Mouse (Mus musculus): ENCODE results near the gene Igsf6.
A peak's percentile ranks its signal among the peaks of the same experiment; 100 is the strongest.
"Not testable (repeated sequence)": the region's sequence is repeated elsewhere in the genome, so short reads cannot be mapped to it uniquely, and the experiment has no call there.

The Igsf6 gene

DNA sequence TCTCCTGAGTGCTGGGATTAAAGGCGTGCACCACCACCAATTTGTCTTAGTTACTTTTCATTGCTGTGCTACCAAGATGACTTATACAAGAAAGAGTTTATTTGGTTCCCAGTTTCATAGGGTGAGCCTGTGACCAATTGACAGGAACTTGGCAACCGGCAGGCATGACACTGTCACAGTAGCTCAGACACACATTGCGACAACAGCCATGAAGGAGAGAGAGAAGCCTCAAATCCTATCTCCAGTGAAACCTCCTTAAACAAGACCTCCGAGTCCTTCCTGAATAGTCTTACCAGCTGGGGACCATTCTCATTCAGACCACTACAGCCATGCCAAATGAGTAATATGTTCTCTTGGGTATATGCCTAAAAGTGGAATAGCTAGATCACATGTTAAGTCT lies 21.3 kb downstream of the Igsf6 start:
- no peak for DNase-seq

DNA sequence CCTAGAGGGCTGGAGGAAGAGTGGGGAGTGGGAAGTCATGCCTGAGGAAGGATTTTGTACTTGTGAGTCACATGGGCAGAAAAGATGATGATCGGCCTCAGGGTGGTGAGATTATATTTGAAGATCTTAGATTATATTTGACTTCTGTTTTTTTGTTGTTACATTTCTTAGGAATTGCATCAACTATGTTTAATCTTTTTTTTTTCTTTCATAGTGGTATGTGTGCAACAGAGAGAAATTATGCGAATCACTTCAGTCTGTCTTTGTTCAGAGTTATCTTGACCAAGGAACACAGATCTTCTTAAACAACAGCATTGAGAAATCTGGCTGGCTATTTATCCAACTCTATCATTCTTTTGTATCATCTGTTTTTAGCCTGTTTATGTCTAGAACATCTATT lies 26.7 kb downstream of the Igsf6 start:
- DNase-seq = no peak

DNA sequence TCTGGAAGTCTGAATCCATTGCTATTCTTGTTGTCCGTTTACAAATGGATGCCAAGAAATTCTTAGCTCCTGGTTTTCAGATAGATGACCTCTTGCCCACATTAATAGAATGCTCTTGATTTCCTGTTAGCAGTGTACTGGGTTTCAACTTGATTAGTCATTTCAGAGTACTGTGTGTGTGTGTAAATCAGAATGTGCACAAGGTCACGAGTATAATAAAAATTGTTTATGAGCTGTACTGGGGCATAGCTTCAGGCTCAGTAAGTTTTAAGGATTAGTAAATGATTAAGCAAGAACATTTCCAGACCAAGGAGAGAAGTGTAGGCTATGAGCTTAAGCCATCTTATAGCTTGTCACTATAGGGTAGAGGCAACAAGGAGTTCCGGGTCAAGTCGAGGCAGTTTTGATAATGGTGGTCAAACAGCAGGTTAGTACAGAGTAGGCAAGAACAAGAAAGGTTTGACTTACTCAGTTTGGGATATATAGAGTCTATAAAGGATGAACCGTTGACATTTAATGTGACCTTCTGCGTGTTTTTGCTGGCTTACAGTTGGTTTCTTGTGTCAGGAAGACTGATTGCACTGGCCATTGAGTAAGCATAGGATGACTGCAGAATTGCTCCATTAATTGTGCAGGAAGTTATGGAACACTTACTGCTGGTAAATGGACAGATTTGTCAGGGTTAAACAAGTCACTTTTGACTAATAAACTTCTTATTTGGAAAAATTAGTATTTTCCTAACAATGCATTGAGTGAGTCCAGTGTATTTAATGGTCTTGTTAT lies 28.5 kb downstream of the Igsf6 start:
- DNase-seq = no peak

GRCm38 (mm10) chr7:121044251-121044650 lies 30.1 kb downstream of the Igsf6 start:
- no peak for DNase-seq

GRCm38 (mm10) chr7:121043510-121043909 lies 30.9 kb downstream of the Igsf6 start:
- no peak for DNase-seq

DNA sequence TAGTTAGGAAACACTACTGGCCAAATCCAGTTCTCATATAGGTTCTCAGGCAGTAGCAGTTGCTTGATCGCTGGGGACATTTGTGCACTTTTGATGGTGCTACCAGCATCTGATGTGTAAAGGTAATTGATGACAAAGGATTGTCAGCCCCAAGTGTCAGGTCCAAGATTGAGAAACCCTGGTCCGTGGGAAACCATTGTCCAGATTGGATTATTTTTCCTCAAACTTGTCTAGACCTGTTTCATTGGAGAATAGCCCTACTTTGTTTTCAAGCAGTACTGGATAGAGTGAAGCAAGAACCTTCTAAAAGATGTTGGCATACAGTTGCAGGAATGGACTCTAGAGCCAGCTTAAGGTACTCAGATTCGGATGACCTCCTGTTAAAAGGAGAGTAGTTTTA lies 31.4 kb downstream of the Igsf6 start:
- no peak for DNase-seq

DNA sequence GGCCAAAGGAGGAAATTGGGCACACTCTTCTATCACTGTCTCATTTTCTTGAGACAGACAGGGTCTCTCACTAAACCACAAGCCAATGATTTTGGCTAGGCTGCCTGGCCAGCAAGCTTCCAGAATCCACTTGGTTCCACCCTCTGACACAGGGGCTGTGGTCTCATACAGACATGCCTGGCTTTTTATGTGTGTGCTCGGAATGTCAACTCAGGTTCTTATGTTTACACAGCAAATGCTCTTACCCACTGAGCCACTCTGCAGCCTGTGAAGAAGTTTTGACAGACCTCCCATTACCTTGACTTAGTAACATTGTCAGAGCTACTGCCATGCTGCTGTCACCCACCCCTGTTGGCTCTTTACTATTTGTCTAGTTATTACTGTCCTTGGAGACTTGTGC lies 32.4 kb downstream of the Igsf6 start:
- DNase-seq = no peak

- DNase-seq = no peak
Measured at GRCm38 (mm10) chr7:121040595-121040994, 33.8 kb downstream of the Igsf6 start.

DNA sequence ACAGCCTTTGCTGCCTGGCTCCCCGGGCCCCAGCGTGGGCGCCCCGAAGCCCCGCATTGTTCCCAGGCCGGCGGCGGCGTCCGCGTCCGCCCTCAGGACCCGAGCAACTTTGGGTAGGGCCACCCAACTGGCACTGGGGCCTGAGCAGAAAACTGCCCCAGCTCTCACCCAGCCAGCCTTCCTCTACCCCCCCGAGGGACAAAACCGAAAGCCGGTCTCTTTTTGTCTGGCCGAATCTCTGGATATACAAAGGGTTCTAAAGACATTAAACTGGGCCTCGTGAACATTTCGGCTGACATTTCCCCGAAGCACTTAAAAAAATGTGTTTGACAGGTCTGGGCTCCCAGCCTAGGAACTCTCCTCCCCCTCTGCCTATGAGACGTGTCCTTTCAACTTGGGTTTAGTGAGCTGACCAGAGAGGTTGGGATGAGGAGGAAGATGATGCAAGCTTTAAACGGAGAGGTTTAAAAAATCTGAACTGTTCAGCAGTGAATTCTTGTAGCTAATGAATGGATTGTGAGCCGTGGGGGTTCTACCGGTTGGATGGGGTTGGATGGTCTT lies 39.1 kb downstream of the Igsf6 start:
- DNase-seq = no peak

DNA sequence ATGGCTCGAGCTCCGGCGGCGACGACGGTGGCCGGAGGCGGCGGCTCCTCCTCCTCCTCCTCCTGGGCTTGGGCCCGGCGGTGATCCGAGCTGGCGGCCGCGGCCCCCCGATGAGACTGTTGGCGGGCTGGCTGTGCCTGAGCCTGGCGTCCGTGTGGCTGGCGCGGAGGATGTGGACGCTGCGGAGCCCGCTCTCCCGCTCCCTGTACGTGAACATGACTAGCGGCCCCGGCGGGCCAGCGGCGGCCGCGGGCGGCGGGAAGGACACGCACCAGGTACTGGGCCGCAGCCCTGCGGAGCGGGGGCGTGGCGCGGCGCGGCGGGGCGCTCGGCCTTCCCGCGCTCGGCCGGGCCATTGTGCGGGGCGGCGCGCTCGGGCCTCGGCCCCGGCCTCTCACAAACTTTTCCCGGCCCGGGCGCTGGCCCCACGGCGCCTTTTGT lies 39.7 kb downstream of the Igsf6 start:
- no peak for DNase-seq

DNA sequence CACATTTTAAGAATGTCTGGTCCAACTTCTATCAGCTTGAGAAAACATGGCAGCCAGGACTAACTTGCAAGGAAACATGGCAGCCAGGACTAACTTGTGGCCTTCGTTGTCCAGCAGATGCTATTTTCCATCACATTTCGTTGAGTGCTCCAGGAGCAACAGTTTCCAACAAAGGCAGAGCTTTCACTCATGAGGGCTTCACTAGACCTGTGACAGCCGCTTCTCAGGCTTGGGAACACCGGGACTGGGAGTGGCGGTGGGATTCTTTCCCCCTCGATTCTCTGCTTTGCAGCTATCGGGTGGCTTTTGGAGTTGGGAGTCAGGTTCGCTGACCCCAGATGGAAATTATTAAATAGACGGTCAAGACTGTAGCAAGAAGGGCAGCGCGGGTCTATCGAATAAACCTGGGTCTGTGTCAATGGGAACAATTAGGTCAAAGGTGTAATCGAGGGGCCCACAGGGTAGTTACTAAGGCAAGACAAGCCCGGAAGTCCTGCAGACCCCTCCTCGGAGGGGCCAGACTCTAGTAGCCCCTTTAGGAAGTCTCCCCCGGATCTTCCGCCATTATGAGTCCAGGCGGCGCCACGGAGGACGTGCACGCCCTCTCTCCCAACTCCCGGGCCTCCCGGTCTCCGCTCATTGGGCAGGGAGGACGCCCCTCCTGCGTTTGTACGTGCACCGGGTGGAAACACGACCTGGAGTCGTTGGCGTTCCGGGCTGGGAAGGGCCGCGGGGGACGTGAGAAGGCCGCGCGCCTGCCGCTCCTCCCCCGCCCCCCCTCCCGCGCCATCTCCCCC lies 40.3 kb downstream of the Igsf6 start, which contains the start of gene Mettl9:
Gene Mettl9, plus strand, starts transcription at position 590 of the 797 bp plus-strand sequence.
- DNase-seq = peak; percentile 94

DNA sequence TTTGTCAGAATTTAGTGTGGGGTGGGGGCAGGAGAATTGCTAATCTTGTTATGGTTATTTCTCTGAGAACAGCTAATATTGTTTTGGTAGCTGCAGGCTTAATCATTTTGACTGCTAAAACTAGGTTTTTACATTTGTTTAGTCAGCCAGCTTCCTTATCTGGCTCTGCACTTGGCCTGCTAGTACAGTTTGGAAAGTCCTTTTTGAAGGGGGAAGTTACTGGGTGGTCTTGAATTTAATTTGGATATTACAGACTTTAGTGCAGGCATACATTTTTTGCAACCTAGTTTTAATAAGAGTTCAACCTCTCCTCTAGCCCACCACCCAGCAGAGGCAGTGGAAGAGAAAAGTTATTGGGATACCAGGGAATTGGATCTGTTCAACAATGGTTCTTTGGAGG lies 44.4 kb downstream of the Igsf6 start:
- DNase-seq = not testable (repeated sequence)

DNA sequence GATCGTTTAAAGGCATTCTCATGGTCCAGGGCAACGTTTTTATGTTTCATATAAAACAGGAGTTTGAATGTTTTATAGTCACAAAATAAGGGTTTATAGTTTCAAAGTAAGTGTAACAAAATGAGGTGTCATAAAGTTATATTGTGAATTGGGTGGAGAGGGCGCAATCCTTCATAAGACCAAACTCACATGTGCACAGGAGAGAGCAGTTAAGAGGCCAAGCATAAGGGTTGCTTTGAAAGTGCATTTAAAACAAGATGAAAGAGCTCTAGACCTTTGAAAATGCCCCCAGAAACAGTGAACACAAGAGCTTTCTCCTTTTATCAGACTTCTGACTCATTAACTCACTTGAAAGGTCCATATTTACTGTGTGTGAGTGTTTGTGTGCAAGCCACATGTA lies 48.1 kb downstream of the Igsf6 start:
- DNase-seq = no peak

DNA sequence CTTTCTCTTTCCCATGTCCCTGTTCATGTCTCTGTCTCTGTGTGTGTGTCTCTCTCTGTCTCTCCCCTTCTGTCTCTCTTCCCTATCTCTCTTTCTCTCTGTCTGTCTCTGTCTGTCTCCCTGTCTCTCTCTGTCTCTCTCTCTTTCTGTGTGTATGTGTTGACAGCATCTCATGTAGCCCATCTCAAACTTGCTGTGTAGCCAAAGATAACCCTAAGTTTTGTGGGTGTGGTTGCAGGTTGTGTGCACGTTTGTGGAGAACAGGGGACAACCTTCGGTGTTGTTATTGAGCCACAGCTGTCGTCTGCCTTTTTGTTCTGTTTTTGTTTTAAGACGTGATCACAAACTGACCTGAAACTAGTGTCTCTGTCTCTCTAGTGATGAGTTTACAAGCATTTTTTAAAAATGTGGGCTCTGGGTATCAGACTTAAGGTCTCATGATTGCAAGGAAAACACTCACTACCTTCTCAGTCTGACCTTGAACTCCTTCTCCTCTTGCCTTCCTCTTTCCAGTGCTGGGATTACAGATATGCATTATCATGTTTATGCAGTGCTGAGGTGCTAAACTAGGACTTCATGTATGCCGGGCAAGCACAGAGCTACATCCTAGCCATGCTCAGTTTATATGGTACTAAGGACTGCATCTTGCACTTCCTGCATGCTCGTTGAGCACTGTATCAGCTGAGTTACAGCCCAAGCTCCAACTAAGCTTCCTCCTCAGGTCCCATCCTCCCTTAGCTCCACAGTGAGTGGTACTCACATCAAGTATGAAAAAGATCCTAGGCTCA lies 49.0 kb downstream of the Igsf6 start:
- DNase-seq = no peak

DNA sequence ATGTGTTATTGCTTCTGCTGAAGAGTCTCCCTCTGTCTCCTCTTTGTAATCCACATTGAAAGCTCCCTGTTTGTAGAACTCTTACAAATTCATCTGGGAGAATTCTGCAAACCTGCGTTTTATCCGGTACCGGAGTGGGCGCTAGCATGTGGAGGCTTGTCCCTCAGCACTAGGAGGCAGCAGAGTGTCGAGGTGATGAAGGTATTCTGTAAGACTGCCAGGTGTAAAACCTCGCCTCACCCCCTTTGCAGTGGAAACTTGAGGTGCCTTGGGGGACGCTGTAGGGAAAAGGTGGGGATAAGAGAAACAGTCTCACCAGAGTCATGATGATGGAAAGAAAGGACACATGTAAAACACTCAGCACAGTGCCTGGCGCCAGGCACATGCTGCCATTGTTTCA lies 54.1 kb downstream of the Igsf6 start:
- peak; percentile 7 for DNase-seq

DNA sequence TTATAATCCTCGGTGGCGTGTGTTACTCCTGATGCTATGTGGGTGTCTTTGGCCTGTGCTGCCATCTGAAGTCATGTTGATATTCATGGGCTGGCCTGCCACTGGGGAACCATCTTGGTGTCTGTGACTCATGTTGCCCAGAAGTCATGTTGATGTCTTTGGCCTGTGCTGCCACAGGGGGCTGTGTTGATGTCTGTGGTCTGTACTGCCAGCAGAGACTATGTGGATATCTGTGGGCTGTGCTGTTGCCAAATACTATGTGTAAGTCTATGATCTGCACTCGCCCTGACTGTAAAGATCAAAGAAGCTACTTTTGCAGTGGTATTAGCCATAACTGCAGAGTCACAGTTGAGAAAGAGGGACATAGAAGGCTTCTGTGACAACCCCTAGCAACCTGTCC lies 55.6 kb downstream of the Igsf6 start:
- DNase-seq = no peak

GRCm38 (mm10) chr7:121014486-121014885 lies 59.9 kb downstream of the Igsf6 start:
- DNase-seq = no peak

Measured in right cerebral cortex, postnatal 14 days (tissue).